Mouse (Mus musculus) neutrophil, adult 83 days (primary cell): ENCODE data around the gene Ndufc1. TPM values are rescaled to one million over a fixed set of nuclear protein-coding genes. Genes with fewer than 3 reads are reported as not detected.

Experiments used
- total RNA-seq, 2 experiments: library from RNA; stranded (reverse); gene quantifications; one replicate each; pipeline ENCODE4 v1.2.4; 2023

The Ndufc1 gene
- total RNA-seq, result 10 to 100 TPM; 63.3 to 84.2 TPM

DNA sequence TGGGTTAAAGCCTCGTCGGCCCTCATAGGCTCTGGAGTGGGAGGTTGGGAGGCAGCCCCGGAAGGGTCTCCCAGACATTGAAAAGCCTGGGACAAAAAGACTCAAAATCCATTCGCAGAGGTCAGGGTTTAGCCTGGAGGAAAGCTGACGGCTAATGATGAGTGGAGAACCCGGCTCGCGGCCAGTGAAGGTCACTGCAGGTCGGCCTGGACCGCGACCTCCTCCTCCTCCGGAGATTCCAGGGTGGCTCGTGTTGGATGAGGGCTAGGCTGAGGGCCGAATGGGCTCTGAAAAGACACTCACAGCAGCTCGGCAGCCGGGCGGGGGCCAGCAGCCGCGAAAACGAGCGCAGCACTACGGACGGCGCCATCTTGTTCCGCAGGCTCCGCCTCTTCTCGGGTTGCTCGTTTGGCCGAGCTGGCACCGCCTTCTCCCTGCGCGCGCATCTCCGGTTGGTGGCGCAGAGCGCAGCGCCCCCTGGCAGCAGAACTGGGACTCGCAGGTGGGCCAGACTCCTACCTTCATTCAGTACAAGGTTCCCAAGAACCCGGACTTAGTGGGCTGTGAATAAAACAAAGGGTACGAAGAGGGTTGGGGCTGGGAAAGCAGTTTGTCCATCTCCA is at the start of gene Ndufc1:
Ndufc1 (minus strand) TSS at position 428 of the 623 bp plus-strand sequence.

DNA sequence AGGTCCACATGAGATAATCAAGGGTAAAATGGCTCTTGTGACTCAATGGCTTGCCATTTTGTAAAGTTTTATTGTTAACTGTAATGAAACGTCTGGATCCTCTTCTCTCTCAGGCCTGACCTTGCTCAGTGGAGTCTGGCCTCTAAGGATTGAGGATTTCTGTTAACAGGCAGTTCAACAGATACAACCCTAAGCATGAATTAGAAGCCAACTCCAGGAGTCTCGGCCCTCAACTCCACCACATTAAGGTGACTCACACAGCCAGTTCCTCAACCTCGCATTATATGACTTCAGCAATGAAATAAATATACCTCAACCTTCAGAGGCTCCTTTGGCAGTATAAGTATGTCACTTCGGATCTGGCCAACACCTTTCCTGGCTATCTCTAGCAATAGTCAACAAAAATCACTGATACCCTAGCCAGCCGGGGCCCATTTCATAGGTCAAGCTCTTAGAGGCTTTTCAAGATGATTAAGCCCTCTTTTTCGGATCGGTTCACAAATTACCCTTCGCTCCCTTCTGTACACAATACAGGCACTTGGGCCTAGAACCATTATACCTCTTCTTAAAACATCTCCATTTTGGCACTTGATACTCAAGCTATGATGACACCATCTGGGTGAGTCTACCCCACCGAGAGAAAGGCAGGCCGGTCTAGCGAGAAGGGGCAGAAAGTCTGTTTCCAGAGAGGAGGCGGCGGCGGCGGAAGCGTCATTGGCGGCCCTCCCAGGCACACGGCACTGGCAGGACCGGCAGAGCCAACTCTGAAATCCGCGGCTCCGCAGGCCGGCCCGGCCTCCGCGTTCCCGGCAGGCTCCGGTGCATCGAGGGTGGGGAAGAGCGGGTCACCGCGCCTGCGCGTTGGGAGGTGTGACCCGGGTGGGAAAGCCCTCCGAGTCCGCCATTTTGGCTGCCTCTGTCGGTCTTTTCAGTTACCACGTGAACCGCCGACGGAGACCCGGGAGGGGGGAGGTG is 6.6 kb upstream of the Ndufc1 start, which contains the start of gene Naa15:
Naa15 (plus strand) TSS at position 51 of the 975 bp plus-strand sequence.

GRCm38 (mm10) chr3:51396219-51397068 is 12.3 kb downstream of the Ndufc1 start, which contains the start of gene Mgarp:
Mgarp (minus strand) TSS chr3:51396738.

Other genes with a start within 250 kb of the Ndufc1 start
- gene Noct, start 184.5 kb downstream of the Ndufc1 start, total RNA-seq, result 10 to 100 TPM; 14.7 to 17.0 TPM
- 10 to 100 TPM; 69.9 to 77.5 TPM for gene Elf2, start 68.3 kb downstream of the Ndufc1 start, total RNA-seq
- gene Mgarp, start 12.2 kb downstream of the Ndufc1 start, total RNA-seq, result not detected
- gene Naa15, start 6.2 kb upstream of the Ndufc1 start, total RNA-seq, result 10 to 100 TPM; 32.6 to 34.3 TPM
- gene Rab33b, start 74.9 kb upstream of the Ndufc1 start, total RNA-seq, result 10 to 100 TPM; 16.0 to 20.6 TPM
- 10 to 100 TPM; 38.2 to 39.6 TPM for gene Setd7, start 151.9 kb upstream of the Ndufc1 start, total RNA-seq